Mouse (Mus musculus) megakaryocyte, embryonic 14.5 days (primary cell): ENCODE data around the gene Otud7b.

Experiments used
- FLI1 ChIP-seq: IDR thresholded peaks from 2 replicates; pipeline ENCODE4 v1.6.1; 2012; ENCODE audit warnings: low read length, inconsistent platforms, mixed read lengths
- GATA1 ChIP-seq: IDR thresholded peaks from 3 replicates; pipeline ENCODE4 v1.6.1; 2012; ENCODE audit warnings: mixed read lengths, low read length, inconsistent platforms, borderline replicate concordance

DNA sequence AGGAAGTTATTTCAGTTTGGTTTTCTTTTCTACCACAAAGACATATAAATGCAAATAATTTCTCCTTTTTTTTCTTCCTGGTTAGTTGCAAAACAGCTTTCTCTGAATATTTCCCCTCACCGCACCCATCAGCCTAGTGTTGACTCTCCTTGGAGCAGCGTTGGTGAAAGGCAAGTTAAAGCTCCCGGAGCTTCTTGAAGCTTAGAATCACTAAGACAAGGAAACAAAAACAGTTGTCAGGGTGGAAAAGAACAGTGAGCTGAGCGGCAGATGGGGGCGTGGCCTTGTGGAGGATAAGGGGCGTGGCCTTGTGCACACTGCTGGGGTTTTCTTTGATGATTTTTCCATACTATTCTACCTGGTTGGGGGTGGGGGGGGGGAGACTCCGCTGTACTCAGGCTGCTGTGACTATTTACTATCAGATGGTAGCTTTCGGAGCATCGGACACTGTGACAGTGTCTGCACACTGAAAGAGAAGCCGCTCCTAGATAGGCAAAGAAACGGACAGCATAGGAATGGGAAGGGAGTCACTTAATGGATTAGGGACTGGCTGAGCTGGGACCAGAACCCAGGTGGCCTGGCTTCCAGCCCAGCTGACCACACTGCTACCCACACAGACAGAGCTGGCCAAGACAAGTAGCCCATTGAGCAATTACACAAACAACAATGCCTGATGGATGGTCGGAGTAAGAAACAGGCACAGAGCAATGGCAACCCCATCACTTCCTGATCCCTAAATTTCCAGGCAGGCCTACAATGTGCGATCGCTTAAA is 2.0 kb upstream of the Otud7b start:
- TF ChIP-seq GATA1 (no peak), FLI1 (no peak)
